Mouse (Mus musculus) activated CD4-positive, CD25-positive, alpha-beta regulatory T cell (primary cell): ENCODE data around the gene Tedc2. TPM values are rescaled to one million over a fixed set of nuclear protein-coding genes. Genes with fewer than 3 reads are reported as not detected.

ENCODE experiments used
- polyA plus RNA-seq, 2 experiments: library from polyadenylated mRNA; unstranded; fragments of 100-300 nt; shearing (Covaris generic); gene quantifications; one replicate each; pipeline ENCODE4 v1.2.1; 2017

The Tedc2 gene
- polyA plus RNA-seq = 1 to 10 TPM; 3.5 to 4.6 TPM

GRCm38 (mm10) chr17:24220435-24221411, at the start of gene Tedc2:
Gene Tedc2, minus strand, starts transcription at chr17:24220851.

GRCm38 (mm10) chr17:24251320-24252069, 30.8 kb upstream of the Tedc2 start, which contains the start of gene Ccnf:
Gene Ccnf, minus strand, starts transcription at chr17:24251484.

GRCm38 (mm10) chr17:24209043-24209915, 11.4 kb downstream of the Tedc2 start, which contains the start of gene Ntn3:
Gene Ntn3, minus strand, starts transcription at chr17:24209531.

GRCm38 (mm10) chr17:24205284-24205888, 15.3 kb downstream of the Tedc2 start, which contains the start of gene Tbc1d24:
Gene Tbc1d24, minus strand, starts transcription at chr17:24205562.

GRCm38 (mm10) chr17:24169317-24170065, 51.2 kb downstream of the Tedc2 start, which contains the start of gene Atp6v0c:
Gene Atp6v0c, minus strand, starts transcription at chr17:24169702.

Other genes with a start within 250 kb of the Tedc2 start
- 1 to 10 TPM in 1 of 2 experiments, under 1 TPM in 1; 0.88 to 1.2 TPM for gene Prss30, start 240.3 kb downstream of the Tedc2 start, polyA plus RNA-seq
- gene Prss22, start 222.8 kb downstream of the Tedc2 start, polyA plus RNA-seq = not detected
- gene Prss27, start 182.7 kb downstream of the Tedc2 start, polyA plus RNA-seq = under 1 TPM; 0.13 to 0.64 TPM
- 10 to 100 TPM; 24.3 to 25.2 TPM for gene Kctd5, start 147.4 kb downstream of the Tedc2 start, polyA plus RNA-seq
- 10 to 100 TPM; 41.3 to 43.6 TPM for gene Pdpk1, start 69.9 kb downstream of the Tedc2 start, polyA plus RNA-seq
- 10 to 100 TPM; 39.6 to 47.9 TPM for gene Amdhd2, start 57.1 kb downstream of the Tedc2 start, polyA plus RNA-seq
- gene Atp6v0c, start 51.1 kb downstream of the Tedc2 start, polyA plus RNA-seq = 100 to 1,000 TPM; 307 to 321 TPM
- gene Tbc1d24, start 15.3 kb downstream of the Tedc2 start, polyA plus RNA-seq = 1 to 10 TPM in 1 of 2 experiments, under 1 TPM in 1; 0.73 to 1.3 TPM
- gene Ntn3, start 11.3 kb downstream of the Tedc2 start, polyA plus RNA-seq = under 1 TPM; 0.04 to 0.10 TPM
- 1 to 10 TPM; 7.7 to 8.0 TPM for gene Ccnf, start 30.6 kb upstream of the Tedc2 start, polyA plus RNA-seq
- gene Abca17, start 130.2 kb upstream of the Tedc2 start, polyA plus RNA-seq = under 1 TPM in 1 of 2 experiments, not detected in 1; 0.20 TPM
- gene Abca3, start 131.1 kb upstream of the Tedc2 start, polyA plus RNA-seq = 10 to 100 TPM; 11.1 to 24.7 TPM
- 100 to 1,000 TPM; 176 to 205 TPM for gene Rnps1, start 193.7 kb upstream of the Tedc2 start, polyA plus RNA-seq
- 10 to 100 TPM; 55.9 to 97.4 TPM for gene Eci1, start 205.8 kb upstream of the Tedc2 start, polyA plus RNA-seq
- 1 to 10 TPM; 1.7 to 4.9 TPM for gene Dnase1l2, start 222.3 kb upstream of the Tedc2 start, polyA plus RNA-seq
- 10 to 100 TPM; 70.0 to 73.0 TPM for gene E4f1, start 249.5 kb upstream of the Tedc2 start, polyA plus RNA-seq
- gene Pgp, start 249.5 kb upstream of the Tedc2 start, polyA plus RNA-seq = 10 to 100 TPM; 40.8 to 46.2 TPM